Comparison of ENCODE assay signal across 11 mouse cellular contexts in genomic region chr2:171942671-171943070, GRCm38 (mm10).
A peak's percentile ranks its signal among the peaks of the same experiment; 100 is the strongest.
DNase-seq lines count a peak whose midpoint lies in the region; ATAC-seq and TF ChIP-seq lines count a peak whose summit lies in the region.
"Had no signal": no experiment of that assay in that cellular context is flagged by ENCODE, and none has a peak within 500 bp of the region (broad histone marks: within the 10 kb centered on the region; RNA-seq: fewer than 3 reads in every experiment).

No protein-coding gene starts in this region.

- no peak for DNase-seq in frontal cortex, postnatal 25 days (ENCODE audit: low spot score in 2 of 2)
- DNase-seq in brain, embryonic 14.5 days (ENCODE audit: low read depth): peak; percentile 66
- DNase-seq in cerebellum, postnatal 4 days (ENCODE audit: low spot score in 2 of 2): peak; percentile 31 to 81
- peak; percentile 23 to 36 for DNase-seq in left cerebral cortex, postnatal 36 days (ENCODE audit: low spot score in 2 of 2)
- DNase-seq in spleen, postnatal 14 days (ENCODE audit: low spot score in 2 of 2): no peak
- DNase-seq in spleen, postnatal 4 days (ENCODE audit: low spot score in 2 of 2): no peak
- no peak for DNase-seq in retina, embryonic 14.5 days (ENCODE audit: low spot score)
- DNase-seq: heart, postnatal 36 days; kidney, postnatal 25 days; thymus, postnatal 36 days had no signal

- ATAC-seq in frontal cortex, adult (ENCODE audit: low TSS enrichment): peak; percentile 47

- intact Hi-C loops in left cerebral cortex, postnatal 36 days (cut with DNase I): no loop called here

- TF ChIP-seq POLR2A in brain, embryonic 14.5 days (IDR thresholded peaks at IDR 0.05; ENCODE audit: borderline replicate concordance, extremely low read depth, insufficient read depth, insufficient read length, poor library complexity, severe bottlenecking): no peak

- no peak for TF ChIP-seq CTCF in brain, embryonic 14.5 days (IDR thresholded peaks at IDR 0.05; ENCODE audit: borderline replicate concordance, extremely low read depth, insufficient read depth, insufficient read length)

Comparison
In these comparisons a context has a peak if more than half of its experiments do, and no peak if none do; other contexts are left out.
1. DNase-seq: peak in brain, embryonic 14.5 days (single experiment), cerebellum, postnatal 4 days (2 of 2) and left cerebral cortex, postnatal 36 days (2 of 2); none in frontal cortex, postnatal 25 days (0 of 2), spleen, postnatal 14 days (0 of 2), spleen, postnatal 4 days (0 of 2) and retina, embryonic 14.5 days (single experiment).